Mouse (Mus musculus) lung, postnatal 0 days (tissue): ENCODE results near the gene Taf5.

ENCODE experiments used
- CTCF ChIP-seq: IDR thresholded peaks from 2 replicates; pipeline ENCODE4 v1.5.1; 2016; ENCODE audit warnings: antibody characterized with exemption, mild to moderate bottlenecking
- EP300 ChIP-seq: IDR thresholded peaks from 2 replicates; pipeline ENCODE4 v1.6.1; 2016; ENCODE audit warnings: antibody characterized with exemption, mild to moderate bottlenecking, control low read depth

DNA sequence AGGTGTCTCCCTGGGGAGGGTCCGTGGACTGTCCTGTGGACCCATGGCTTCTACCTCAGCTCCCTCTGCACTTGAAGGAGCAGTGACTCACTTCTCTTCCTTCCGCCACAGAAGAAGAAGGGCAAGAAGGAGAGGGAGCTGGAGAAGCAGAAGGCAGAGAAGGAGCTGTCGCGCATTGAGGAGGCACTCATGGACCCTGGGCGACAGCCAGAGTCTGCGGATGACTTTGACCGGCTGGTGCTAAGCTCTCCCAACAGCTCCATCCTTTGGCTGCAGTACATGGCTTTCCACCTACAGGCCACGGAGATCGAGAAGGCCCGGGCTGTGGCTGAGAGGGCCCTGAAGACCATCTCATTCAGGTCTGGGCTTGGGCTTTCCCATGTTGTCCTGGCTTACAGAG, 60.6 kb downstream of the Taf5 start:
- TF ChIP-seq CTCF (no peak), EP300 (no peak)
